Mouse (Mus musculus) hindbrain, embryonic 14.5 days (tissue): ENCODE data around the gene Ihh. TPM values are rescaled to one million over a fixed set of nuclear protein-coding genes. Genes with fewer than 3 reads are reported as not detected.

Experiments
- ATAC-seq: fragments of 200-750 bp; cut with Nextera tagmentation; 2 replicates; pipeline ENCODE4 v1.8.0; 2017; ENCODE audit warnings: moderate number of reproducible peaks, mild to moderate bottlenecking, moderate TSS enrichment, moderate library complexity; ENCODE audit not compliant: low FRiP score
- DNase-seq: peaks from one replicate; pipeline ENCODE4 v3.0.0-alpha.2; 2015; ENCODE audit warnings: low spot score
- H3K27ac ChIP-seq: fragments of 300-500 bp; sonication (generic); 2 replicates; pipeline ENCODE4 v1.5.1; 2014; ENCODE audit warnings: mild to moderate bottlenecking, moderate library complexity
- H3K27me3 ChIP-seq: fragments of 300-500 bp; sonication (generic); 2 replicates; pipeline ENCODE4 v1.6.1; 2014; ENCODE audit warnings: mild to moderate bottlenecking, low read length, mixed read lengths; ENCODE audit not compliant: control insufficient read depth, insufficient read depth
- H3K36me3 ChIP-seq: fragments of 300-500 bp; sonication (generic); replicated peaks from 2 replicates; pipeline ENCODE4 v1.6.1; 2014; ENCODE audit not compliant: control insufficient read depth, insufficient read depth
- H3K4me1 ChIP-seq: fragments of 300-500 bp; sonication (generic); replicated peaks from 2 replicates; pipeline ENCODE4 v1.6.1; 2014; ENCODE audit warnings: antibody characterized with exemption, low read length, mixed read lengths; ENCODE audit not compliant: control insufficient read depth, insufficient read depth
- H3K4me2 ChIP-seq: fragments of 300-500 bp; sonication (generic); replicated peaks from 2 replicates; pipeline ENCODE4 v1.6.1; 2014; ENCODE audit warnings: mild to moderate bottlenecking, moderate library complexity
- H3K4me3 ChIP-seq: fragments of 300-500 bp; sonication (generic); replicated peaks from 2 replicates; pipeline ENCODE4 v1.5.1; 2014; ENCODE audit warnings: mild to moderate bottlenecking, low read length
- H3K9ac ChIP-seq: fragments of 300-500 bp; sonication (generic); 2 replicates; pipeline ENCODE4 v1.6.1; 2014
- H3K9me3 ChIP-seq: fragments of 300-500 bp; sonication (generic); 2 replicates; pipeline ENCODE4 v1.6.1; 2016; ENCODE audit warnings: low read length; ENCODE audit not compliant: control insufficient read depth
- WGBS: fragments of 180-500 bp; shearing (Covaris S2); extraction: QIAGEN DNeasy Blood & Tissue Kit; methylation state at CpG from one replicate; pipeline ENCODE4 v1.1.7; 2014; 5-methylcytosine and 5-hydroxymethylcytosine counted together
- polyA plus RNA-seq: library from polyadenylated mRNA; unstranded; fragments of >200 nt; fragmentation: Nextera tagmentation; extraction: Ambion mirVana; gene quantifications from 2 replicates; pipeline ENCODE4 v1.2.1, GENCODE M21; 2014

The Ihh gene
- 0.32 and 0.35 TPM in 2 replicates for polyA plus RNA-seq

DNA sequence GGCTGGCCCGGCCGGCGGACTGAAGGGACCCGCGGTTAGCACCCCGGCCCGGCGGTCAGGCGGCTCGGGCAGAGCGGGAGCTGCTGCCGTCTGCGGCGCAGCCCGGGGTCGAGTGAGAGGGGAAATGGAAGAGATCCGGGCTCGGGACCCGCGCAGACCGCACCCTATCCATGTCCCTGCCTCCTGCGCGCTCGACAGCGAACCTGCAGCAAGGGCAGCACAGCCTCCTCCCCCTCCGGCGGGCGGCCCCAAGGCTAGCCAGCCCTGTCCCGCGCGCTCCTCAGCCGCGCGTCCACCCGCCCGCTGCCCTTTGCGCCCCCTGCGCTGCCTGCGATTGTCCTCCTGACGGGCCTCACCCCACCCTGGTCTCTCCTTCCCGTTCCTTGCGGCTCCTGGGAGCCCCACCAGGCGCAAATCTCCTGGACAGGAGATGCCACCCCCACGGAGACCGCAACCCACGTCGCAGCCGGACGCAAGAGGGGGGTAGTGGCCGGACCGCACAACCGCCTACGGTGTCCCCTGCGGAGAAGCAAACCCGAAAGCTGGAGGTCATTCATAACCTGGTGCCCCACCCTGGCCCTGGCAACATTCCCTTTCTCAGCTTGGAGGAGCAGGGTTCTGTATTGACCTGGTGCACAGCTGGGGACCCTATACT is at the start of gene Ihh:
TSS of gene Ihh (minus strand) at position 117 of the 655 bp plus-strand sequence.
- under 1% methylated on average over 51 of the region's 55 CpGs for WGBS
- Histone ChIP-seq H3K9me3 (no peaks in the 10 kb centered on the region), H3K27ac (no peak within 1 kb of the TSS), H3K36me3 (no peaks in the 10 kb centered on the region), H3K4me2 (peak within 1 kb of the TSS; percentile 60), H3K27me3 (peaks cover 93% of the 10 kb centered on the region), H3K9ac (peak within 1 kb of the TSS; percentile 34; the same call in 1 of the 2 replicates), H3K4me3 (peak within 1 kb of the TSS; percentile 32), H3K4me1 (peaks cover 22% of the 10 kb centered on the region)
- DNase-seq: no peak
- ATAC-seq: no peak

DNA sequence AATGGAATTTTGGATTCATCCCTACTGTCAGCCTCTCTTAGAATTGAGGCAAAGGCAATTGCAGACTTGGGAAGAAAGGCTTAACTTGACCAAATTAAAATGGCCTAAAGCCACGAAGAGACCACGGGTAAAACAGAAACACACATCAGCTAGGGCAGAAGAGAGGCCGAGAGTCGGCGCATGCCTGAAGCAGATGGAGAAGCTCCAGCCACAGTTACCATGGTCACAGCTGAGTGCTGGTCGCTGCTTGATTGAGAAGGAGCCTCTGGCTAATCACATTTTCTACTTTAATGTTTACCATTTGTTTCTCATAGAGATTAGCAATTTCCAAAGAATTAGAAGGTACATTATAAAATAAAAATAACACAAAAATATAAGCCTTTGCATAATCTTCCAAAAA is 49.7 kb upstream of the Ihh start:
- Histone ChIP-seq H3K9me3 (no peaks in the 10 kb centered on the region), H3K4me2 (no peak overlapping the region), H3K9ac (no peak overlapping the region), H3K27ac (no peak overlapping the region), H3K4me1 (no peaks in the 10 kb centered on the region), H3K4me3 (no peak overlapping the region), H3K36me3 (no peaks in the 10 kb centered on the region), H3K27me3 (no peaks in the 10 kb centered on the region)
- ATAC-seq (no peak), DNase-seq (no peak)
- WGBS: 65% methylated on average over 6 of the region's 6 CpGs

DNA sequence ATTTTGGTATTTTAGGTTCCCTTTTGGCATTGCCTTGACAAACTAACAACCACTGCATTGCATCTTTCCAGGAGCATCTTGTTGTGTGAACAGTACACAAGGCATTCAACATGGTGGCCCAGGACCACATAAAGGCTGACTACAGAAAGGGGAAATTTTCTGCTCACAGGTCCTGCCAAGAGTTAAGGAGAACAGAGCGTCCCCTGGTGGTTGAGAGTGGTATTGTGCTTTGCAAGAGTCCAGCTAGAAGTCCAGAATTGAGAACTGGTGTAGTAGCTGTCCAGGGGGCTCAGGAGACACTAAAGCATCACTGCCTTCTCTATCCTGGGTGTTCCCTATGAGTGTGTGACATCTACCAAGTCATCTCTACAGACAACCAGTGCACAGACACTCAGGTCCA is 49.0 kb upstream of the Ihh start:
- DNase-seq (peak; percentile 45), ATAC-seq (no peak)
- Histone ChIP-seq H3K36me3 (no peaks in the 10 kb centered on the region), H3K4me2 (no peak overlapping the region), H3K4me3 (no peak overlapping the region), H3K9me3 (no peaks in the 10 kb centered on the region), H3K4me1 (no peaks in the 10 kb centered on the region), H3K27me3 (no peaks in the 10 kb centered on the region), H3K9ac (no peak overlapping the region), H3K27ac (no peak overlapping the region)
- 0% methylated on average over 1 of the region's 1 CpGs for WGBS

- Histone ChIP-seq H3K4me3 (no peak overlapping the region), H3K9ac (no peak overlapping the region), H3K4me2 (no peak overlapping the region), H3K27me3 (no peaks in the 10 kb centered on the region), H3K27ac (no peak overlapping the region), H3K36me3 (no peaks in the 10 kb centered on the region), H3K9me3 (no peaks in the 10 kb centered on the region), H3K4me1 (no peaks in the 10 kb centered on the region)
- no peak for ATAC-seq
- WGBS: 83% methylated on average over 5 of the region's 5 CpGs
- no peak for DNase-seq
Measured at GRCm38 (mm10) chr1:74999173-74999572, 47.7 kb upstream of the Ihh start.

DNA sequence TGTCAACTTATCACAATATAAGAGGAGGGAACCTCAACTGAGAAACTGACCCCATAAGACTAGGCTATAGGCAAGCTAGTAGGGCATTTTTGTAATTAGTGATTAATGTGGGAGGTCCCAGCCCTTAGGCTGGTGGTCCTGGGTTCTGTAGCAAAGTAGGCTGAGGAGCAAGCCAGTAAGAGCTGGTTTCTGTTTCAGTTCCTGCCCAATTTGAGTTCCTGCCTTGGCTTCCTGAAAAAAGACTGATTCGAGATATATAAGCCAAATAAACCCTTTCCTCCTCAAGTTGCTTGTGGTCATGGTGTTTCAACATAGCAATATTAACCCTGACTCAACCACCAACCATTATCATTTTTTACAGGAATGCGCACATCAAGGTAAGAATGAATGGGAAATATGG is 45.8 kb upstream of the Ihh start:
- ATAC-seq (no peak), DNase-seq (no peak)
- no peaks in the 10 kb centered on the region for H3K27me3 ChIP-seq
- no peak overlapping the region for H3K4me3 ChIP-seq
- H3K36me3 ChIP-seq: no peaks in the 10 kb centered on the region
- H3K9ac ChIP-seq: no peak overlapping the region
- WGBS: 86% methylated on average over 2 of the region's 2 CpGs
- no peak overlapping the region for H3K27ac ChIP-seq
- no peaks in the 10 kb centered on the region for H3K9me3 ChIP-seq
- no peak overlapping the region for H3K4me2 ChIP-seq
- H3K4me1 ChIP-seq: no peaks in the 10 kb centered on the region

DNA sequence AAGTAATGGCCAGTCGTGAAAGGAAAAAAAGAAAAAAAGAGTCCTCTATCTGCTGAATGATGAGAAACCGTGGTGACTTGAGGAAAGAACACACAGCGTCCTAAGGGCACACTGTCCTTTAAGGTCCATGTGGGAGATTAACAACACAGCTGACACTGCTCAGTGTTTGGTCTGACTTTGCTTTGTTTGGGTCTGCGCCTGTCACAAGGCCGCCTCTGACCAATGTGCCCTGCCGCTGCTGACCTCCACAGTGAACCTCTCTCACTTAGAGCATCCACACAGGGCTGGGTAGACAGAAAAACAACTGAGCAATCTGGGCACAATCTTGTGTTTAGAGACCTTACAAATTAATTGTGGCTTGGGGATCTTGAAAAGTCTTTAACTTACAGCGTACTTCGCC is 25.5 kb upstream of the Ihh start:
- no peak for ATAC-seq
- H3K4me1 ChIP-seq: no peaks in the 10 kb centered on the region
- no peaks in the 10 kb centered on the region for H3K36me3 ChIP-seq
- H3K27ac ChIP-seq: no peak overlapping the region
- 79% methylated on average over 8 of the region's 8 CpGs for WGBS
- no peak for DNase-seq
- no peaks in the 10 kb centered on the region for H3K9me3 ChIP-seq
- H3K9ac ChIP-seq: no peak overlapping the region
- H3K27me3 ChIP-seq: no peaks in the 10 kb centered on the region
- H3K4me3 ChIP-seq: no peak overlapping the region
- H3K4me2 ChIP-seq: no peak overlapping the region

DNA sequence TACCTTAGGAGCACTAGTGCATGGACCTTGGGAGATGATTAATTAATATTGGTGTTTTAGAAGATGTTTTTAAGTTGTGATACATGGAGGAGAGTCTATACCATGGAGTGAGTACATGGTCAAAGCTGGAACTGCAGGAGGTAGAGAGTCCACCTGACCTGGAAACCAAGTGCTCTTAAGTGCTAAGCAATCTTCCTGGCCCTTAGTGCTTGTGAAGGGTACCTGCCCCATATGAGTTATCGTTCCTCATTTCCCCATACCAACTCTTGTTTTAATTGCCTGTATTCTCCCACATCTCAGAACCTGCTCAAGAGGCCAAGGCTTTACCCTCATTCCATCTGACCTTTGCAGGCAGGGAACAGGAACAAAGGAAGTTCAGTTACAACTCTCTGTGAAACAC is 24.5 kb upstream of the Ihh start:
- H3K27ac ChIP-seq: no peak overlapping the region
- no peaks in the 10 kb centered on the region for H3K36me3 ChIP-seq
- no peak for ATAC-seq
- H3K9me3 ChIP-seq: no peaks in the 10 kb centered on the region
- WGBS: 90% methylated on average over 1 of the region's 1 CpGs
- DNase-seq: no peak
- no peak overlapping the region for H3K4me2 ChIP-seq
- H3K27me3 ChIP-seq: no peaks in the 10 kb centered on the region
- H3K9ac ChIP-seq: no peak overlapping the region
- H3K4me1 ChIP-seq: no peaks in the 10 kb centered on the region
- H3K4me3 ChIP-seq: no peak overlapping the region

GRCm38 (mm10) chr1:74973590-74973989 is 22.1 kb upstream of the Ihh start:
- no peak overlapping the region for H3K9ac ChIP-seq
- H3K9me3 ChIP-seq: no peaks in the 10 kb centered on the region
- H3K4me1 ChIP-seq: no peaks in the 10 kb centered on the region
- no peak overlapping the region for H3K4me3 ChIP-seq
- 86% methylated on average over 6 of the region's 6 CpGs for WGBS
- no peaks in the 10 kb centered on the region for H3K27me3 ChIP-seq
- H3K4me2 ChIP-seq: no peak overlapping the region
- no peak overlapping the region for H3K27ac ChIP-seq
- DNase-seq (no peak), ATAC-seq (no peak)
- H3K36me3 ChIP-seq: no peaks in the 10 kb centered on the region

DNA sequence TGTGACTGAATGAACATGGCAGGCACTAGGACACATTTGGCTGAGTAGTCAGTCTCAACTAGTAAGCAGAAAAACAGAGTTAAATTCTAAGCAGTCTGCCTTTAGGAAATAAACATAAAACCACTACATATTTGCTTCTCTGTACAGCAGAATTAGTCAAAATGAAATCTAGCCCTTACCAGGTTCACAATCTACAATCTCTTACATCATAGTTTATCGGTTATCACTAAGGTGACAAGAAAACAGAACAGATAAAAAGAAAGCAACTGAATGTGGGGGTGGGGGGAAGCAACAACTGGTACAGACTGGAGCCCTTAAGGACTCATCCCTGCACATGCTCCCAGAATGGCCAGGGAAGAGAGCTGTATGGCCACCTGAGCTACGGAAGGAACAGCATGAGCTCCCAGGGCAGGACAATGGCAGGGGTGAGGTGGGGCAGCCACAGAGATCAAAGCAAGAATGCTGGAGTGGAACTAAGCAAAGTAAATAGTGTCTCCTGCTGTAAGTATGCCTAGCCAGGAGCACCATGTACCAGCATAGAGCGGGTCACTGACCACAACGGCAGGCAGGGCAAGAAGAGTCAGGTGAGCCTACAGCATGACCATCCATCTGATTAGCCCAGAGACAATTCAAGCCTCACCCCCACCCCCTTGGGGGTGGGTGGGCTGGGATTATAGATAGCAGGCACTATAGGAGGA is 20.0 kb upstream of the Ihh start:
- no peaks in the 10 kb centered on the region for H3K27me3 ChIP-seq
- H3K36me3 ChIP-seq: no peaks in the 10 kb centered on the region
- DNase-seq (no peak), ATAC-seq (no peak)
- WGBS: 68% methylated on average over 4 of the region's 4 CpGs
- H3K4me3 ChIP-seq: no peak overlapping the region
- no peak overlapping the region for H3K9ac ChIP-seq
- H3K4me2 ChIP-seq: no peak overlapping the region
- no peak overlapping the region for H3K27ac ChIP-seq
- H3K9me3 ChIP-seq: no peaks in the 10 kb centered on the region
- H3K4me1 ChIP-seq: no peaks in the 10 kb centered on the region
